Mouse (Mus musculus) MEL (cell line): ENCODE data around the gene Snx7. TPM values are rescaled to one million over a fixed set of nuclear protein-coding genes. Genes with fewer than 3 reads are reported as not detected.

Source experiments
- DNase-seq: peaks from one replicate; pipeline ENCODE4 v3.0.0; 2011; ENCODE audit warnings: low read depth, low spot score
- H3K27ac ChIP-seq: 2 replicates; pipeline ENCODE4 v1.5.1; 2012; ENCODE audit warnings: low read depth, mild to moderate bottlenecking, control low read depth, low read length, moderate library complexity; ENCODE audit not compliant: control insufficient read depth
- H3K27me3 ChIP-seq, 2 experiments: fragments of 150-350 bp in 1 of 2; sonication (generic) in 1 of 2; 2 replicates each; pipeline ENCODE4 v1.6.1; 2012; ENCODE audit warnings: low read length in 2 of 2, mild to moderate bottlenecking in 2 of 2, improper control_type of control experiment in 1 of 2, moderate library complexity in 1 of 2; ENCODE audit not compliant: insufficient read depth in 2 of 2, control insufficient read depth in 1 of 2
- H3K36me3 ChIP-seq, 2 experiments: 2 replicates each; pipeline ENCODE4 v1.6.1; 2012 to 2014; ENCODE audit warnings: low read length in 2 of 2, improper control_type of control experiment in 1 of 2, inconsistent platforms in 1 of 2, mild to moderate bottlenecking in 1 of 2; ENCODE audit not compliant: insufficient read depth in 2 of 2, control insufficient read depth in 1 of 2
- H3K4me1 ChIP-seq, 2 experiments: fragments of 150-350 bp in 1 of 2; sonication (generic) in 1 of 2; 2 replicates each; pipeline ENCODE4 v1.6.1; 2012; ENCODE audit warnings: low read length in 2 of 2, improper control_type of control experiment in 1 of 2, mild to moderate bottlenecking in 1 of 2; ENCODE audit not compliant: insufficient read depth in 2 of 2, control insufficient read depth in 1 of 2
- H3K4me3 ChIP-seq, 2 experiments: fragments of 150-350 bp in 1 of 2; sonication (generic) in 1 of 2; 2 replicates each; pipeline ENCODE4 v1.5.1; 2012; ENCODE audit warnings: low read depth in 2 of 2, low read length in 2 of 2, mild to moderate bottlenecking in 2 of 2, moderate library complexity in 2 of 2, control low read depth in 1 of 2, improper control_type of control experiment in 1 of 2; ENCODE audit not compliant: control insufficient read depth in 1 of 2, insufficient read depth in 1 of 2
- H3K79me2 ChIP-seq: 2 replicates; pipeline ENCODE4 v1.6.1; 2012; ENCODE audit warnings: mild to moderate bottlenecking, low read length, moderate library complexity; ENCODE audit not compliant: control insufficient read depth, poor library complexity, insufficient read depth
- H3K9ac ChIP-seq: 2 replicates; pipeline ENCODE4 v1.6.1; 2012; ENCODE audit warnings: low read depth, mild to moderate bottlenecking, control low read depth, low read length, moderate library complexity; ENCODE audit not compliant: control insufficient read depth, poor library complexity, severe bottlenecking
- H3K9me3 ChIP-seq: fragments of 150-350 bp; sonication (generic); replicated peaks from 2 replicates; pipeline ENCODE4 v1.6.1; 2012; ENCODE audit warnings: mild to moderate bottlenecking, low read length, improper control_type of control experiment, moderate library complexity; ENCODE audit not compliant: insufficient read depth
- CHD1 ChIP-seq: IDR thresholded peaks from 2 replicates; pipeline ENCODE4 v1.6.1; 2012; ENCODE audit warnings: low read depth, mild to moderate bottlenecking, inconsistent platforms, low read length, improper control_type of control experiment
- ELF1 ChIP-seq: IDR thresholded peaks from 2 replicates; pipeline ENCODE4 v1.6.1; 2014; ENCODE audit warnings: low read depth, mild to moderate bottlenecking, inconsistent platforms, low read length, improper control_type of control experiment, moderate library complexity
- EP300 ChIP-seq, 2 experiments: IDR thresholded peaks; 2 replicates each; pipeline ENCODE4 v1.6.1; 2011; ENCODE audit warnings: improper control_type of control experiment in 2 of 2, low read length in 2 of 2, low read depth in 1 of 2, mild to moderate bottlenecking in 1 of 2
- ETS1 ChIP-seq: IDR thresholded peaks from 2 replicates; pipeline ENCODE4 v1.6.1; 2012; ENCODE audit warnings: low read depth, mild to moderate bottlenecking, inconsistent platforms, low read length, improper control_type of control experiment, moderate library complexity
- MXI1 ChIP-seq: IDR thresholded peaks from 2 replicates; pipeline ENCODE4 v1.6.1; 2011; ENCODE audit warnings: mild to moderate bottlenecking, low read depth, low read length, improper control_type of control experiment
- MYB ChIP-seq: IDR thresholded peaks from 2 replicates; pipeline ENCODE4 v1.6.1; 2011; ENCODE audit warnings: mild to moderate bottlenecking, low read depth, low read length, improper control_type of control experiment
- NELFE ChIP-seq: IDR thresholded peaks from 2 replicates; pipeline ENCODE4 v1.6.1; 2011; ENCODE audit warnings: low read depth, low read length, improper control_type of control experiment
- POLR2AphosphoS2 ChIP-seq: IDR thresholded peaks from 2 replicates; pipeline ENCODE4 v1.6.1; 2011; ENCODE audit warnings: low read length, improper control_type of control experiment
- RAD21 ChIP-seq: IDR thresholded peaks from 2 replicates; pipeline ENCODE4 v1.6.1; 2011; ENCODE audit warnings: mild to moderate bottlenecking, low read depth, low read length, improper control_type of control experiment
- SIN3A ChIP-seq: IDR thresholded peaks from 2 replicates; pipeline ENCODE4 v1.6.1; 2012; ENCODE audit warnings: low read length, improper control_type of control experiment, inconsistent platforms
- TAL1 ChIP-seq: IDR thresholded peaks from 2 replicates; pipeline ENCODE4 v1.6.1; 2012; ENCODE audit warnings: mild to moderate bottlenecking, inconsistent platforms, low read length, moderate library complexity, mixed read lengths
- TBP ChIP-seq: IDR thresholded peaks from 2 replicates; pipeline ENCODE4 v1.8.0; 2011; ENCODE audit warnings: low read depth, low read length, improper control_type of control experiment
- TCF12 ChIP-seq: IDR thresholded peaks from 2 replicates; pipeline ENCODE4 v1.6.1; 2014; ENCODE audit warnings: low read depth, mild to moderate bottlenecking, inconsistent platforms, low read length, improper control_type of control experiment, moderate library complexity
- UBTF ChIP-seq: IDR thresholded peaks from 2 replicates; pipeline ENCODE4 v1.6.1; 2012; ENCODE audit warnings: low read depth, mild to moderate bottlenecking, inconsistent platforms, low read length, improper control_type of control experiment, moderate library complexity, borderline replicate concordance; ENCODE audit not compliant: insufficient read depth
- USF2 ChIP-seq, 2 experiments: IDR thresholded peaks; 2 replicates each; pipeline ENCODE4 v1.6.1; 2011 to 2012; ENCODE audit warnings: improper control_type of control experiment in 2 of 2, low read length in 2 of 2, borderline replicate concordance in 1 of 2, inconsistent platforms in 1 of 2, low read depth in 1 of 2, mild to moderate bottlenecking in 1 of 2; ENCODE audit not compliant: insufficient read depth in 1 of 2
- ZKSCAN1 ChIP-seq: IDR thresholded peaks from 2 replicates; pipeline ENCODE4 v1.6.1; 2012; ENCODE audit warnings: low read depth, mild to moderate bottlenecking, inconsistent platforms, low read length, improper control_type of control experiment, moderate library complexity
- polyA plus RNA-seq, 2 experiments: library from polyadenylated mRNA; stranded (reverse) in 1 of 2; unstranded in 1 of 2; fragments of >175 nt in 1 of 2; fragments of >200 nt in 1 of 2; gene quantifications; 2 replicates each; pipeline versions ENCODE4 v1.2.1 to v1.2.4; 2012; ENCODE audit warnings: low replicate concordance in 2 of 2, low read depth in 1 of 2; ENCODE audit not compliant: insufficient read length in 2 of 2, insufficient read depth in 1 of 2, missing spikeins in 1 of 2
- total RNA-seq: library from RNA; depleted of rRNA; stranded (reverse); fragments of 300-350 nt; gene quantifications from 2 replicates; pipeline ENCODE4 v1.2.3, GENCODE M21; 2012

Snx7 gene
- total and polyA plus RNA-seq, 3 experiments = not detected

DNA sequence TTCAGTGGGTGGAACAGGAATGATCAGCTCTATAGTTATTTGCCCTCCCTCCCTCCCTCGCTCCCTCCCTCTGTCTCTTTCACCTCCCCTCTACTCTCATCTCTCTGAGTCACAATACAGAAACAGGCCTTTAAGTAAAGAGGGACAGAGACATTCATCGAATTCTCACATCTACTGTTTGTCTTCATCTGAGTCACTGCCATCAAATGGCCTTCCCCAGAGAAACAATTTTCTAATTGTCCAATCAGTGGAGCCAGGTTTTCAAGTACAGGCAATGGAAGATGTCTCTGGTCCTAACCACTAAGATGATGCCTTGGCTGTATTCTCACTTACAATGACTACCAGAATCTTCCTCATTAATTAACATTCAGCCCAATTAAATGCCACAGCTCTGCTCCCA is 5.8 kb downstream of the Snx7 start:
- no peak overlapping the region for H3K9ac ChIP-seq
- no peak overlapping the region for H3K4me3 ChIP-seq
- no peaks in the 10 kb centered on the region for H3K4me1 ChIP-seq
- TF ChIP-seq POLR2AphosphoS2 (no peak), EP300 (IDR thresholded peaks at IDR 0.05; ENCODE audit: low read depth in 1 of 2, low read length in 2 of 2) (no peak), TCF12 (no peak), NELFE (no peak), SIN3A (no peak), MYB (no peak)
- TF ChIP-seq, all 39 proteins: peak for 0
- Histone ChIP-seq H3K36me3 (no peaks in the 10 kb centered on the region), H3K9me3 (no peaks in the 10 kb centered on the region), H3K79me2 (no peaks in the 10 kb centered on the region), H3K27ac (no peak overlapping the region), H3K27me3 (no peaks in the 10 kb centered on the region)
- DNase-seq = no peak

DNA sequence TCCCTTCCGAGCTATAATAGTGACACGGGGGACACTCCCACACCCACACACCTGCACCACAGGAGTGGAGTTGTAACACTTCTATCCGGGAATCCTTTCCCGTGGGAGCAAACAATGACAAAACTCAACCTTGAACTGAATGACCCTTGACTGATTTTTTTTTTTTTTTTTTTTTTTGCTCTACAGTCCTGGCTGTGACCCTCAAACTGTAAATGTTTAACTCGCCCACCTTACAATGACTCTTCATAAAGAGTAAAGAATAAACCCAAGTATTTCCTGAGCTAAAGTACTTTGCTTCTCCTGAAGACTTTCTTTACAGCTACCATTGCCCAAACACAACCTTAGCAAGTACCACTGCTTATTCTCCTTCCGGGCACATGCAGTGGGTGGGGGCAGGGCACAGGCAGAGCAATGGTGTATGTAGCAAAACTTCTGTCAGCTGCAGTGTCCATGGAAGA is 6.7 kb downstream of the Snx7 start:
- no peak for TF ChIP-seq ELF1
- DNase-seq = no peak
- no peaks in the 10 kb centered on the region for H3K9me3 ChIP-seq

DNA sequence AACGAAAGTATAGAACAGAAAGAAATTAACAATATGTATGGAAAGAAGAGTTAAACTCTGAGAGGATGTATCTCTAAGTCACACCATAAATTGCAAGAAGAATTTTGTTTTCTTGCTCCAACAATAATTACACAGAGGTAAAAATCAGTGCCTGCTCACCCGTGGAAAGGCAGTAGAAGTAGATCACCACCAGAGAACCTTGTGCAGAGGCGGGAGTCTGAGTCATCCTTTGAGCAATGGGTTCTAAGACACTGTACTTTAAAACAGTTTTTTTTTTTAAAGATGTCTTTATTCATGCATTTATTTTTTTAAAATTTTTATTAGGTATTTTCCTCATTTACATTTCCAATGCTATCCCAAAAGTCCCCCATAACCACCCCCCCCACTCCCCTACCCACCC is 9.7 kb downstream of the Snx7 start:
- DNase-seq = no peak

More for the DNA sequence above, 6.7 kb downstream of the Snx7 start:
- no peak overlapping the region for H3K27ac ChIP-seq
- H3K36me3 ChIP-seq = no peaks in the 10 kb centered on the region
- H3K4me1 ChIP-seq = no peaks in the 10 kb centered on the region
- no peak overlapping the region for H3K9ac ChIP-seq
- no peak overlapping the region for H3K4me3 ChIP-seq
- no peaks in the 10 kb centered on the region for H3K27me3 ChIP-seq
- no peaks in the 10 kb centered on the region for H3K79me2 ChIP-seq

More for the DNA sequence above, 9.7 kb downstream of the Snx7 start:
- Histone ChIP-seq H3K9me3 (no peaks in the 10 kb centered on the region), H3K27me3 (no peaks in the 10 kb centered on the region), H3K27ac (no peak overlapping the region), H3K4me1 (no peaks in the 10 kb centered on the region), H3K36me3 (no peaks in the 10 kb centered on the region), H3K9ac (no peak overlapping the region), H3K79me2 (no peaks in the 10 kb centered on the region), H3K4me3 (no peak overlapping the region)
- TF ChIP-seq MYB (no peak), TAL1 (no peak), MXI1 (no peak), ZKSCAN1 (no peak), CHD1 (no peak), TBP (no peak), ETS1 (no peak), RAD21 (no peak), UBTF (no peak), USF2 (IDR thresholded peaks at IDR 0.05; ENCODE audit: borderline replicate concordance in 1 of 2, insufficient read depth in 1 of 2, low read depth in 1 of 2, low read length in 2 of 2) (no peak)
